Mouse (Mus musculus) macrophage (primary cell): ENCODE measurements around the gene Olfr1134. TPM values are rescaled to one million over a fixed set of nuclear protein-coding genes. Genes with fewer than 3 reads are reported as not detected.
"Not testable (repeated sequence)": the region's sequence is repeated elsewhere in the genome, so short reads cannot be mapped to it uniquely, and the experiment has no call there.

Experiments used
- H3K27ac ChIP-seq: fragments of 350-480 bp; formaldehyde crosslinking; 2 replicates; pipeline ENCODE4 v1.9.0; 2021
- H3K36me3 ChIP-seq: fragments of 350-480 bp; formaldehyde crosslinking; 2 replicates; pipeline ENCODE4 v1.9.0; 2021; ENCODE audit errors: inconsistent target
- H3K4me3 ChIP-seq: fragments of 350-480 bp; formaldehyde crosslinking; 2 replicates; pipeline ENCODE4 v1.9.0; 2021; ENCODE audit errors: inconsistent target
- H3K79me2 ChIP-seq: fragments of 350-480 bp; formaldehyde crosslinking; 2 replicates; pipeline ENCODE4 v1.9.0; 2021; ENCODE audit errors: inconsistent target
- WGBS: methylation state at CpG from one replicate; pipeline ENCODE4 v1.1.7; 2026; ENCODE audit warnings: inconsistent platforms; ENCODE audit not compliant: missing documents; 5-methylcytosine and 5-hydroxymethylcytosine counted together
- polyA plus RNA-seq: library from polyadenylated mRNA; stranded (reverse); fragments of 250-400 nt; gene quantifications from 3 replicates; pipeline ENCODE4 v1.2.4, GENCODE M21; 2018; ENCODE audit warnings: inconsistent platforms
- total RNA-seq, 78 experiments: library from RNA; depleted of rRNA; stranded (reverse); fragments of 250-400 nt; gene quantifications; 1 replicate in 9 of 78; 2 replicates in 24 of 78; 3 replicates in 43 of 78; 4 replicates in 2 of 78; pipeline ENCODE4 v1.2.4; 2018; ENCODE audit warnings: inconsistent platforms in 56 of 78

Gene Olfr1134
- total RNA-seq (2018; cell fraction: chromatin; rRNA removed): not detected
- not detected for total RNA-seq (2018; cell fraction: cytosol; rRNA removed)
- total RNA-seq (2018; cell fraction: nucleus; rRNA removed): not detected
- polyA plus RNA-seq: not detected in 3 replicates

- 92% methylated on average over 2 of the region's 2 CpGs for WGBS
- Histone ChIP-seq H3K27ac (no peak within 1 kb of the TSS), H3K79me2 (no peaks in the 10 kb centered on the region), H3K4me3 (no peak within 1 kb of the TSS), H3K36me3 (no peaks in the 10 kb centered on the region)
Measured at GRCm38 (mm10) chr2:87658360-87658759, at the start of gene Olfr1134. Olfr1134 (minus strand) TSS chr2:87658460.

- Histone ChIP-seq H3K79me2 (no peaks in the 10 kb centered on the region), H3K27ac (no peak within 1 kb of the TSS), H3K36me3 (no peaks in the 10 kb centered on the region), H3K4me3 (no peak within 1 kb of the TSS)
Measured at GRCm38 (mm10) chr2:87693847-87694246, 35.6 kb upstream of the Olfr1134 start, which contains the start of gene Olfr1136. Olfr1136 (minus strand) TSS chr2:87693947.

GRCm38 (mm10) chr2:87673564-87673963 is 15.3 kb upstream of the Olfr1134 start, which contains the start of gene Olfr1135:
Olfr1135 (minus strand) TSS chr2:87673664.
- Histone ChIP-seq H3K79me2 (no peaks in the 10 kb centered on the region), H3K4me3 (no peak within 1 kb of the TSS), H3K36me3 (no peaks in the 10 kb centered on the region), H3K27ac (no peak within 1 kb of the TSS)
- 27% methylated on average over 1 of the region's 1 CpGs for WGBS

- Histone ChIP-seq H3K36me3 (no peaks in the 10 kb centered on the region), H3K27ac (no peak within 1 kb of the TSS), H3K79me2 (no peaks in the 10 kb centered on the region), H3K4me3 (no peak within 1 kb of the TSS)
Measured at GRCm38 (mm10) chr2:87647274-87647673, 11.0 kb downstream of the Olfr1134 start, which contains the start of gene Olfr1133. Olfr1133 (minus strand) TSS chr2:87647374.

- Histone ChIP-seq H3K79me2 (no peaks in the 10 kb centered on the region), H3K27ac (no peak overlapping the region), H3K36me3 (no peaks in the 10 kb centered on the region), H3K4me3 (no peak overlapping the region)
Measured at GRCm38 (mm10) chr2:87642441-87642840, 15.8 kb downstream of the Olfr1134 start.

GRCm38 (mm10) chr2:87637435-87637834 is 20.8 kb downstream of the Olfr1134 start, which contains the start of gene Olfr1132:
Olfr1132 (minus strand) TSS chr2:87637535.
- Histone ChIP-seq H3K27ac (no peak within 1 kb of the TSS), H3K4me3 (no peak within 1 kb of the TSS), H3K36me3 (no peaks in the 10 kb centered on the region)

GRCm38 (mm10) chr2:87626804-87627203 is 31.5 kb downstream of the Olfr1134 start, which contains the start of gene Olfr1131:
Olfr1131 (plus strand) TSS chr2:87627104.
- Histone ChIP-seq H3K27ac (no peak within 1 kb of the TSS), H3K4me3 (no peak within 1 kb of the TSS), H3K79me2 (no peaks in the 10 kb centered on the region), H3K36me3 (no peaks in the 10 kb centered on the region)
- WGBS: 67% methylated on average over 3 of the region's 3 CpGs

More at GRCm38 (mm10) chr2:87637435-87637834, 20.8 kb downstream of the Olfr1134 start, which contains the start of gene Olfr1132:
- H3K79me2 ChIP-seq: no peaks in the 10 kb centered on the region

GRCm38 (mm10) chr2:87605912-87606311 is 52.3 kb downstream of the Olfr1134 start, which contains the start of gene Olfr1130:
Olfr1130 (plus strand) TSS chr2:87606212.
- H3K4me3 ChIP-seq, H3K27ac ChIP-seq, H3K79me2 ChIP-seq, H3K36me3 ChIP-seq: not testable (repeated sequence)

Other genes with a start within 250 kb of the Olfr1134 start
- not detected in 3 replicates for gene Olfr1123, start 241.8 kb downstream of the Olfr1134 start, polyA plus RNA-seq
- not detected in 3 replicates for gene Olfr1124, start 228.2 kb downstream of the Olfr1134 start, polyA plus RNA-seq
- gene Olfr1126, start 204.5 kb downstream of the Olfr1134 start, polyA plus RNA-seq: not detected in 3 replicates
- not detected in 3 replicates for gene Pramel7, start 161.4 kb downstream of the Olfr1134 start, polyA plus RNA-seq
- gene Pramel6, start 151.9 kb downstream of the Olfr1134 start, polyA plus RNA-seq: not detected in 3 replicates
- gene Olfr153, start 126.7 kb downstream of the Olfr1134 start, polyA plus RNA-seq: not detected in 3 replicates
- not detected in 3 replicates for gene Olfr1128, start 112.9 kb downstream of the Olfr1134 start, polyA plus RNA-seq
- not detected in 3 replicates for gene Olfr1129, start 84.6 kb downstream of the Olfr1134 start, polyA plus RNA-seq
- gene Olfr1130, start 52.2 kb downstream of the Olfr1134 start, polyA plus RNA-seq: not detected in 3 replicates
- not detected in 3 replicates for gene Olfr1131, start 31.4 kb downstream of the Olfr1134 start, polyA plus RNA-seq
- gene Olfr1132, start 20.9 kb downstream of the Olfr1134 start, polyA plus RNA-seq: not detected in 3 replicates
- gene Olfr1133, start 11.1 kb downstream of the Olfr1134 start, polyA plus RNA-seq: not detected in 3 replicates
- gene Olfr1135, start 15.2 kb upstream of the Olfr1134 start, polyA plus RNA-seq: not detected in 3 replicates
- gene Olfr1136, start 35.5 kb upstream of the Olfr1134 start, polyA plus RNA-seq: not detected in 3 replicates
- gene Olfr1137, start 54.7 kb upstream of the Olfr1134 start, polyA plus RNA-seq: not detected in 3 replicates
- not detected in 3 replicates for gene Olfr1138, start 81.5 kb upstream of the Olfr1134 start, polyA plus RNA-seq
- not detected in 3 replicates for gene Olfr1140, start 85.3 kb upstream of the Olfr1134 start, polyA plus RNA-seq
- gene Olfr1141, start 95.5 kb upstream of the Olfr1134 start, polyA plus RNA-seq: not detected in 3 replicates
- not detected in 3 replicates for gene Olfr152, start 121.0 kb upstream of the Olfr1134 start, polyA plus RNA-seq
- not detected in 3 replicates for gene Olfr1143, start 142.1 kb upstream of the Olfr1134 start, polyA plus RNA-seq
- not detected in 3 replicates for gene Olfr1145, start 151.4 kb upstream of the Olfr1134 start, polyA plus RNA-seq
- not detected in 3 replicates for gene Olfr1148, start 172.1 kb upstream of the Olfr1134 start, polyA plus RNA-seq
- gene Olfr1150-ps1, start 185.5 kb upstream of the Olfr1134 start, polyA plus RNA-seq: not detected in 3 replicates
- gene Olfr1151, start 197.4 kb upstream of the Olfr1134 start, polyA plus RNA-seq: not detected in 3 replicates
- gene Olfr1152, start 208.0 kb upstream of the Olfr1134 start, polyA plus RNA-seq: not detected in 3 replicates
- not detected in 3 replicates for gene Olfr1153, start 236.5 kb upstream of the Olfr1134 start, polyA plus RNA-seq
- not detected in 3 replicates for gene Olfr1154, start 246.7 kb upstream of the Olfr1134 start, polyA plus RNA-seq